Mouse (Mus musculus) hindbrain, embryonic 16.5 days (tissue): ENCODE measurements at regions not wholly inside any gene's neighbourhood (a gene's known extent, or its start where the extent isn't known, plus 50 kb on each side); places are given as distances from the start of the nearest gene placed in this dataset.

Source experiments
- ATAC-seq: fragments of 200-750 bp; cut with Nextera tagmentation; 2 replicates; pipeline ENCODE4 v1.8.0; 2017; ENCODE audit warnings: moderate TSS enrichment, moderate library complexity
- H3K27ac ChIP-seq: fragments of 300-500 bp; sonication (generic); 2 replicates; pipeline ENCODE4 v1.5.1; 2014; ENCODE audit warnings: low read depth, mild to moderate bottlenecking, control low read depth, low read length, moderate library complexity
- H3K27me3 ChIP-seq: fragments of 300-500 bp; sonication (generic); replicated peaks from 2 replicates; pipeline ENCODE4 v1.6.1; 2014; ENCODE audit warnings: low read length; ENCODE audit not compliant: control insufficient read depth, insufficient read depth
- H3K36me3 ChIP-seq: fragments of 300-500 bp; sonication (generic); 2 replicates; pipeline ENCODE4 v1.6.1; 2014; ENCODE audit warnings: mild to moderate bottlenecking, low read length, moderate library complexity, mixed read lengths; ENCODE audit not compliant: control insufficient read depth, insufficient read depth
- H3K4me1 ChIP-seq: fragments of 300-500 bp; sonication (generic); 2 replicates; pipeline ENCODE4 v1.6.1; 2014; ENCODE audit warnings: low read depth, low read length; ENCODE audit not compliant: control insufficient read depth, insufficient read depth
- H3K4me2 ChIP-seq: fragments of 300-500 bp; sonication (generic); 2 replicates; pipeline ENCODE4 v1.6.1; 2014; ENCODE audit warnings: mild to moderate bottlenecking, low read length, control low read depth, moderate library complexity
- H3K4me3 ChIP-seq: fragments of 300-500 bp; sonication (generic); 2 replicates; pipeline ENCODE4 v1.5.1; 2014; ENCODE audit warnings: mild to moderate bottlenecking, low read length, control low read depth, moderate library complexity
- H3K9ac ChIP-seq: fragments of 300-500 bp; sonication (generic); 2 replicates; pipeline ENCODE4 v1.6.1; 2014; ENCODE audit warnings: low read depth, mild to moderate bottlenecking, control low read depth, low read length, moderate library complexity
- H3K9me3 ChIP-seq: fragments of 300-500 bp; sonication (generic); 2 replicates; pipeline ENCODE4 v1.6.1; 2014; ENCODE audit warnings: mild to moderate bottlenecking, low read length, moderate library complexity; ENCODE audit not compliant: control insufficient read depth
- WGBS: fragments of 180-500 bp; shearing (Covaris S2); extraction: QIAGEN DNeasy Blood & Tissue Kit; methylation state at CpG from one replicate; pipeline ENCODE4 v1.1.7; 2014; 5-methylcytosine and 5-hydroxymethylcytosine counted together

DNA sequence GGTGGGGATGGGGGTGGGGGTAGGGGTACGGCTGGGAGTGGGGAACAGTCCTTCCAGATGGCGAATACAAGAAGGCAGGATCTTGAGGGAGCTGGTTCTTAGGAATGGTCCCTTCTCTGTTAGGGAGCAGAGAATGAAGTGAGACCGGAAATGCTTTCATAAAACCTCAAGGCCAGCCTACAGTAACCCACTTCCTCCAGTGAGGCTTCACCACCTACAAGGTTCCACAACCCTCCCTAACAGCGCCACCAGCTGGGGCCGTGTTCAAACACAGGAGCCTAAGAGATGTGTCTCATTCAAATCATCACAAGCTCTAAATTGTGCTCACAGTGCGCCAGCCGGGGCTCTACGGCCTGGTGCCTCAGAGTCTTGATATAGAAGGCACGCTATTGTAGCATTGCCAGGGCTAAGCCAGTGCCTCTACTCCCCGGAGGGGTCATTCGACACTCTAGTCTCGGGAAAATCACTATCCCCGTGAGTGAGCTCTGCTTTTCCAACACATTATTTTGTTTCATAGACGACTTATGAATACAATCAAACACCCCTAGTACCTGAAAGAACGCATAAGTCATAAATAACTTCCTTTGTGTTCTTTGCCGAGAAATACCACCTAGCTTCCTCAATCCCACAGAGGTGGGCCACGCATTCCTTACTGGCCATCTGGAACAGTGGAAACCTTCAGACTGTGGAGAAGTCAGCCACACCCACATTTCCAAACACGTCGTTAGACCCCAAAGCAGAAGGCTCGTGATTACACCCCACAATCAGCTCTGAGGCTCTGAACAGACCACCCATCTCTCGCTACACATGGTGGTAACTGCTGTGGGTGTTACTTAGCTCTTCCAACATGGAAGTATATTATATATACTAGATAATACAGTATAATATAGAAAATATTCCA lies 209.3 kb upstream of the Tgfbr2 start:
- Histone ChIP-seq H3K36me3 (no peaks in the 10 kb centered on the region), H3K9ac (no peak overlapping the region), H3K27me3 (no peaks in the 10 kb centered on the region), H3K4me1 (peaks cover 4% of the 10 kb centered on the region; the same call in 1 of the 2 replicates), H3K27ac (peak overlapping the region; percentile 63), H3K4me2 (peak overlapping the region; percentile 29; the same call in 1 of the 2 replicates), H3K4me3 (no peak overlapping the region), H3K9me3 (no peaks in the 10 kb centered on the region)
- 67% methylated on average over 21 of the region's 21 CpGs for WGBS
- ATAC-seq: no peak; the same call in 1 of the 2 replicates

DNA sequence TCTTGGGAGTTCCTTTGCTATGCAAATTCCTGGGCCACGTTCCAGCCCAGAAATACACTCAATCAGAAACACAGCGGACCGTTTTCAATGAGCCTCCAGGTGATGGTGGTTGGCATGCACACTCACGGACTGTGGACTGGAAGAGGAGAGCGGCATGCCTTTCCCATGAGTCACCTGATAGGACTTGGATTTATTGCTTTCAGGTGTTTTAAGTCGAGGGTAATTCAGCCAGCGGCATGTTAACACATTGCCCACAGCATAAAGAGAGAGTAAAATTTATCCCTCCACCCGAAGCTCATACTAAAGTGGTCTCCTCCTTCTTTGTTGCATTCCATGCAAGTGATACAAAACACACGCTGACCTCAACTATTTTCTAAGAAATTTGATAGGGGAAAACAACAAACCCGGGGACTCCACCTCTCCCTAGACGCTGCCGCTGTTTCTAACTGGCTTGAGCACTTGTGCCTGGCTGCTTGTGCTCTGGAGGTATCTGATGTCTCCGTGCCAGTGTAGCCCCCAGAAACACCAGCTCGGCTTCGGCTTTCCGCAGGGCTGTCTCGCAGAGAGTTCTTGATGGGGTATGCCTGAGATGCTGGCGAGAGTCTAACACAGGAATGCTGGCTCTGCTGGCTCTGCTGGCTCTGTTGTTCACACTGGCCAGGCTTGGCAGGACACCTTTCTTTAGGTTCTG lies 208.4 kb upstream of the Tgfbr2 start:
- no peaks in the 10 kb centered on the region for H3K27me3 ChIP-seq
- H3K27ac ChIP-seq: peak overlapping the region; percentile 63
- peak overlapping the region; percentile 29 for H3K4me2 ChIP-seq
- WGBS: 34% methylated on average over 18 of the region's 18 CpGs
- H3K9me3 ChIP-seq: no peaks in the 10 kb centered on the region
- 0 out of 2 replicates have a peak overlapping the region, but pooled peaks have one; percentile 17 for H3K9ac ChIP-seq
- H3K4me3 ChIP-seq: no peak overlapping the region
- H3K36me3 ChIP-seq: no peaks in the 10 kb centered on the region
- H3K4me1 ChIP-seq: peaks cover 4% of the 10 kb centered on the region; the same call in 1 of the 2 replicates
- no peak for ATAC-seq

DNA sequence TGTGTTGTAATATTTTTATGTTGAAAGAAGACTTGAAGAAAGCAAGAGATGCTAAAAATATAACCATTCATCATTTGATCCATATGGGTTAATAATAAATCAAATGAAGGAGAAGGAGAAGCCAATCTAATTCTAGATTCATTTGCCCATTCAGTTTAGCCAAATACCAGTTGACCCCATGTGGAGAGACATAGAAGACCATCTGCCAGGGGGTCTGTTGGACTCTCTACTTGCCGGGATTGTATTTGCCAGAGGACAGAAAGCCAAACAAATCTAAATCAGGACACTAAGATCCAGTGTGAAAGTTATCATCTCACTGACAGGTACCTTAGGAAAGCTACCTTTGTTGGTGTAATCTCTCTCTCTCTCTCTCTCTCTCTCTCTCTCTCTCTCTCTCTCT lies 202.5 kb upstream of the Tgfbr2 start:
- ATAC-seq: no peak
- Histone ChIP-seq H3K27me3 (no peaks in the 10 kb centered on the region), H3K4me3 (no peak overlapping the region), H3K36me3 (no peaks in the 10 kb centered on the region), H3K27ac (no peak overlapping the region), H3K4me1 (peaks cover 2% of the 10 kb centered on the region; the same call in 1 of the 2 replicates), H3K9me3 (no peaks in the 10 kb centered on the region), H3K9ac (no peak overlapping the region), H3K4me2 (no peak overlapping the region)
- WGBS: 18% methylated on average over 1 of the region's 1 CpGs

DNA sequence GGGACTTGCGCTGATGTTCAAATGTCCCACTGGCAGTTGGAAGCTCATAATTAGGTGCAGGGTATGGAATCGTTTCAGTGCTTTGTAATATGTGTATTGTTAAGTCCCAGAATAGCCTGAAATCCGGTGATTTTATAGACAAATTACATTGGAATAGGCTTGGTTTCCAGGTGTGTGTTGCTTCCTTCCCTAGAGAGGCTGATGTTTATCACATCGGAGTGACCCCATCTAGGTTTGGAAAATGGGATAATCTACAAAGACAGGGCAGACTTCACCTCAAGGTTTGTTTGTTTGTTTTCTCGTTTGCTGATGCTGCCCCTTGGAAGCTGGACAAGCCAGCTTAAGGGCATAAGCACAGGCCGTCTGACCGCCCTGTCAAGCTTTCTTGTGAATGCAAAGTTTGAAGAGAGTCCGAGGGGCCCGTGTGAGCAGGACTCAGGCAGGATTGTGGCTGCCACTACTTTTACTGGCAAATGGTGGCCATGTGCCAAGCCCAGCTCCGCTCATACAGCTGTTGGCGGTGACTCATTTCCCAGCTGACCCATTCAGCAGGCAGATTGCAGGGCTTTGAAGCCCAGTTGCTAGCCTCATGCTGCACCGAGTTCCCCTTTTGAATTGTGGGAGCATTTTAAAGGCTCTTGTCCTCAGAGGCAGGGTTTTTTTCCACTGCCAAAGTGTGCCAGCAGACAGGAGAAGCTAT lies 200.6 kb upstream of the Tgfbr2 start:
- no peak overlapping the region for H3K4me2 ChIP-seq
- 55% methylated on average over 12 of the region's 12 CpGs for WGBS
- H3K4me3 ChIP-seq: no peak overlapping the region
- no peaks in the 10 kb centered on the region for H3K36me3 ChIP-seq
- peaks cover 2% of the 10 kb centered on the region; the same call in 1 of the 2 replicates for H3K4me1 ChIP-seq
- no peak overlapping the region for H3K9ac ChIP-seq
- H3K27me3 ChIP-seq: no peaks in the 10 kb centered on the region
- H3K9me3 ChIP-seq: no peaks in the 10 kb centered on the region
- no peak overlapping the region for H3K27ac ChIP-seq
- peak; percentile 81; the same call in 1 of the 2 replicates for ATAC-seq

DNA sequence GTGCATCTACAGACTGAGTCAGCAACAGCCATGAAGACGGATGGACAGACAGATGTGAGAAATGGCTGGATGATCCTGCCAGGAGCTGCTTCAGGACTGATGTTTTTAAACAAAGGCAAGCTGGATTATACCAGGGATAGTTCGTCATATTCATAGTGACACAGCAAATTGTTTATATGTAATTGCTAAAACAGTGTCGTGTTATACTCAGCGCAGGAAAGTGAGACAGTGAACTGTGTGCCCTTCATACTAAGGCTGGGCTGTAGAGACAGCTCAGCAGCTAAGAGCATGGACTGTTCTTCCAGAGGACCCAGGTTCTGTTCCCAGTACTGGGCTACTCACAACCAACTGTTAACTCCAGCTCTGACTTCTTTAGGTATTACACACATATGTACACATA lies 199.2 kb upstream of the Tgfbr2 start:
- no peak overlapping the region for H3K9ac ChIP-seq
- no peaks in the 10 kb centered on the region for H3K36me3 ChIP-seq
- H3K4me2 ChIP-seq: no peak overlapping the region
- H3K27me3 ChIP-seq: no peaks in the 10 kb centered on the region
- no peak for ATAC-seq
- H3K4me3 ChIP-seq: no peak overlapping the region
- 89% methylated on average over 4 of the region's 4 CpGs for WGBS
- no peak overlapping the region for H3K27ac ChIP-seq
- no peaks in the 10 kb centered on the region for H3K9me3 ChIP-seq
- peaks cover 2% of the 10 kb centered on the region; the same call in 1 of the 2 replicates for H3K4me1 ChIP-seq

DNA sequence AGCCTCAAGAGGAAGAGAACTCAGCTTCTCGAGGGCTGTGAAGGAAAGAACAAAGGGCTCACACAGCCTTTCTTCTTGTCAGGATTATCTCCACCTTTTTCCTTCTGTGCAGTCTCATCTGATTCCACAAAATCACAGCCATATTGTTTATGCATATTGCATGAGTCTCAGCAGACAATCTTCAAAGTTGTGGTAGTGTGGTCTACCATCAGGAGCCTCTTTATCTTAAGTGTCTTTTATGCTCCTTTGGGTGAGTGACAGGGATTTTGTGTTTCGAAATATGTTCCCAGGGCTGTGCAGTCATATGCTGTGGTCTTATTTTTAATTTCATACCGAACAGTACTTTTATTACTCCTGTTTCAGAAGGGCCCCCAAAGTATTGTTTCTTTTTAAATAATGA lies 198.2 kb upstream of the Tgfbr2 start:
- no peak overlapping the region for H3K27ac ChIP-seq
- peaks cover 2% of the 10 kb centered on the region; the same call in 1 of the 2 replicates for H3K4me1 ChIP-seq
- H3K4me2 ChIP-seq: no peak overlapping the region
- no peak overlapping the region for H3K9ac ChIP-seq
- 65% methylated on average over 3 of the region's 3 CpGs for WGBS
- H3K36me3 ChIP-seq: no peaks in the 10 kb centered on the region
- H3K9me3 ChIP-seq: no peaks in the 10 kb centered on the region
- no peak overlapping the region for H3K4me3 ChIP-seq
- ATAC-seq: no peak
- no peaks in the 10 kb centered on the region for H3K27me3 ChIP-seq

DNA sequence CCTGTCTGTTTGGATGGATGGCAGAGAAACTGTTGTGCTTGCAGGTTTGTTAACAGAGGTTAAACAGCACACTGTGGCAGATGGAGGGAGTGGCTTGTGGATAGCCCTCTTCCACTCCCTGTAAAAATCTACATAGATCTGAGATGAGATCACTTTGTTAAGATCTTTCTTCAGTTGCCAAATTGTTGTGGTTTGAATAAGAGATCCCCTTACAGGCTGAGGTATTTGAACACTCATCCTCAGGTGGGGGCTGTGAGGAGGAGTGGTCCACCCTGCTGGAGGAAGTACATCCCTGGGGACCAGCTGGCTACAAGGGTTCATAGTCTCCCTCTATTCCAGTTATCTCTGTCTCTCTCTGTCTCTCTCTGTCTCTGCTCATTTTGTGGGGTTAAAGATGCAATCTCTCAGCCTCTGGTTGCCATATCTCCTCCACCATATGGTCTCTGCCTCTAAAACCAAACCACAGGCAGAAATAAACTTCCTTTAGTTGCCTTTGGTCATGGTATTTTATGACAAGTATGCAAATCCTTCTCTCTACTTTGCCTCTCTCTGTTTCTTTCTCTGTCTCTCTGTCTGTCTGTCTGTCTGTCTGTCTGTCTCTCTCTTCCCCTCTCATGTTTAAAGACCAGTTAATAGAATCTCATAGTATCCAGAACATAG lies 194.0 kb upstream of the Tgfbr2 start:
- Histone ChIP-seq H3K27ac (no peak overlapping the region), H3K36me3 (no peaks in the 10 kb centered on the region), H3K9me3 (no peaks in the 10 kb centered on the region), H3K4me2 (no peak overlapping the region), H3K4me3 (no peak overlapping the region), H3K27me3 (no peaks in the 10 kb centered on the region), H3K9ac (no peak overlapping the region), H3K4me1 (peaks cover 5% of the 10 kb centered on the region)
- ATAC-seq: no peak

DNA sequence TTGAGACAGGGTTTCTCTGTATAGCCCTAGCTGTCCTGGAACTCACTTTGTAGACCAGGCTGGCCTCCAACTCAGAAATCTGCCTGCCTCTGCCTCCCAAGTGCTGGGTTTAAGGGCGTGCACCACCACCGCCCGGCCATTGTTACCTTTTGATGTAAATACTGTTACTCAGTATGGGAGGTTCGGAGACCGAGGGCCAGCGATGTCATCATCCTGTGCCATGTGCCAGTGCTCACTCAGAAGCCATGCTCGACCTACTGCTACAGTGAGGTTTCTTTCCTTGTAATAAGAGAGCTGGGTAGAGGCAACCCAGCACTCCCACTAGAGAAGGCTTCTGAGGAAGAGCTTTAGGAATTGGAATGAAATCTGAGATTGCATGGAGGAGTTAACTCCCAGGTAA lies 191.6 kb upstream of the Tgfbr2 start:
- Histone ChIP-seq H3K4me2 (no peak overlapping the region), H3K4me1 (peaks cover 5% of the 10 kb centered on the region), H3K9ac (no peak overlapping the region), H3K9me3 (no peaks in the 10 kb centered on the region), H3K27ac (no peak overlapping the region), H3K36me3 (no peaks in the 10 kb centered on the region), H3K4me3 (no peak overlapping the region), H3K27me3 (no peaks in the 10 kb centered on the region)
- no peak for ATAC-seq
- WGBS: 94% methylated on average over 7 of the region's 7 CpGs
